Mouse (Mus musculus): ENCODE measurements around the gene Glrp1.
A peak's percentile ranks its signal among the peaks of the same experiment; 100 is the strongest.

Gene Glrp1

GRCm38 (mm10) chr1:88463241-88463640, 46.6 kb downstream of the Glrp1 start:
- DNase-seq (ENCODE audit: low spot score in 2 of 2): no peak

GRCm38 (mm10) chr1:88462484-88462883, 47.4 kb downstream of the Glrp1 start:
- DNase-seq (ENCODE audit: low spot score in 2 of 2): no peak

GRCm38 (mm10) chr1:88461096-88461495, 48.8 kb downstream of the Glrp1 start:
- DNase-seq (ENCODE audit: low spot score in 2 of 2): no peak

- no peak for DNase-seq (ENCODE audit: low spot score in 2 of 2)
These were observed 50.2 kb downstream of the Glrp1 start for GRCm38 (mm10) chr1:88459655-88460054.

- no peak for DNase-seq (ENCODE audit: low spot score in 2 of 2)
These were observed 50.7 kb downstream of the Glrp1 start for GRCm38 (mm10) chr1:88459196-88459595.

GRCm38 (mm10) chr1:88456451-88457072, 53.3 kb downstream of the Glrp1 start:
- peak; percentile 37 to 68 for DNase-seq (ENCODE audit: low spot score in 2 of 2)

- DNase-seq (ENCODE audit: low spot score in 2 of 2): no peak
These were observed 54.1 kb downstream of the Glrp1 start for GRCm38 (mm10) chr1:88455761-88456160.

GRCm38 (mm10) chr1:88454703-88455102, 55.2 kb downstream of the Glrp1 start:
- no peak for DNase-seq (ENCODE audit: low spot score in 2 of 2)

- no peak for DNase-seq (ENCODE audit: low spot score in 2 of 2)
These were observed 57.7 kb downstream of the Glrp1 start for GRCm38 (mm10) chr1:88452198-88452597.

GRCm38 (mm10) chr1:88450668-88451067, 59.2 kb downstream of the Glrp1 start:
- no peak for DNase-seq (ENCODE audit: low spot score in 2 of 2)

Measured in urinary bladder, postnatal 4 days (tissue).